Mouse (Mus musculus) kidney, embryonic 16.5 days (tissue): ENCODE results near the gene Gm37240. TPM values are rescaled to one million over a fixed set of nuclear protein-coding genes. Genes with fewer than 3 reads are reported as not detected.

ENCODE experiments used
- ATAC-seq: fragments of 200-750 bp; cut with Nextera tagmentation; 2 replicates; pipeline ENCODE4 v1.8.0; 2017; ENCODE audit warnings: moderate TSS enrichment; ENCODE audit not compliant: low FRiP score, low TSS enrichment
- H3K27ac ChIP-seq: fragments of 300-500 bp; sonication (generic); 2 replicates; pipeline ENCODE4 v1.5.1; 2014; ENCODE audit warnings: low read length
- H3K27me3 ChIP-seq: fragments of 300-500 bp; sonication (generic); 2 replicates; pipeline ENCODE4 v1.6.1; 2014; ENCODE audit warnings: low read length, control low read depth, mixed read lengths; ENCODE audit not compliant: insufficient read depth
- H3K36me3 ChIP-seq: fragments of 300-500 bp; sonication (generic); 2 replicates; pipeline ENCODE4 v1.6.1; 2014; ENCODE audit warnings: low read length, control low read depth, mixed read lengths; ENCODE audit not compliant: insufficient read depth
- H3K4me1 ChIP-seq: fragments of 300-500 bp; sonication (generic); 2 replicates; pipeline ENCODE4 v1.6.1; 2014; ENCODE audit warnings: low read length, control low read depth, mixed read lengths; ENCODE audit not compliant: insufficient read depth
- H3K4me2 ChIP-seq: fragments of 300-500 bp; sonication (generic); replicated peaks from 2 replicates; pipeline ENCODE4 v1.6.1; 2014; ENCODE audit warnings: low read depth, low read length
- H3K4me3 ChIP-seq: fragments of 300-500 bp; sonication (generic); 2 replicates; pipeline ENCODE4 v1.5.1; 2014; ENCODE audit warnings: mild to moderate bottlenecking, low read length
- H3K9ac ChIP-seq: fragments of 300-500 bp; sonication (generic); replicated peaks from 2 replicates; pipeline ENCODE4 v1.6.1; 2014; ENCODE audit warnings: low read length
- H3K9me3 ChIP-seq: fragments of 300-500 bp; sonication (generic); 2 replicates; pipeline ENCODE4 v1.6.1; 2016; ENCODE audit warnings: low read length, control low read depth
- WGBS: fragments of 180-500 bp; shearing (Covaris S2); extraction: QIAGEN DNeasy Blood & Tissue Kit; methylation state at CpG from one replicate; pipeline ENCODE4 v1.1.7; 2014; 5-methylcytosine and 5-hydroxymethylcytosine counted together
- polyA plus RNA-seq: library from polyadenylated mRNA; unstranded; fragments of >200 nt; fragmentation: Nextera tagmentation; extraction: Ambion mirVana; gene quantifications from 2 replicates; pipeline ENCODE4 v1.2.1, GENCODE M21; 2015

Gene Gm37240
- polyA plus RNA-seq, 1 experiment from 2014 or later: 8.7 TPM

GRCm38 (mm10) chr3:85485536-85486190 lies 401.7 kb downstream of the Gm37240 start:
- no peak overlapping the region for H3K4me3 ChIP-seq
- H3K36me3 ChIP-seq: no peaks in the 10 kb centered on the region
- WGBS: 32% methylated on average over 3 of the region's 3 CpGs
- H3K9me3 ChIP-seq: no peaks in the 10 kb centered on the region
- H3K4me2 ChIP-seq: no peak overlapping the region
- peaks cover 19% of the 10 kb centered on the region for H3K4me1 ChIP-seq
- 0 out of 2 replicates have a peak, but pooled peaks have one; percentile 53 for ATAC-seq
- peak overlapping the region; percentile 43; the same call in 1 of the 2 replicates for H3K27ac ChIP-seq
- H3K27me3 ChIP-seq: no peaks in the 10 kb centered on the region
- H3K9ac ChIP-seq: no peak overlapping the region

- peak overlapping the region; percentile 51 for H3K27ac ChIP-seq
- no peaks in the 10 kb centered on the region for H3K9me3 ChIP-seq
- H3K36me3 ChIP-seq: no peaks in the 10 kb centered on the region
- ATAC-seq: peak; percentile 85
- peaks cover 19% of the 10 kb centered on the region for H3K4me1 ChIP-seq
- no peak overlapping the region for H3K9ac ChIP-seq
- no peak overlapping the region for H3K4me3 ChIP-seq
- H3K4me2 ChIP-seq: 0 out of 2 replicates have a peak overlapping the region, but pooled peaks have one; percentile 8
- WGBS: 10% methylated on average over 5 of the region's 5 CpGs
- H3K27me3 ChIP-seq: no peaks in the 10 kb centered on the region
These were observed 404.7 kb downstream of the Gm37240 start for GRCm38 (mm10) chr3:85482636-85483035.

GRCm38 (mm10) chr3:85480638-85481037 lies 406.7 kb downstream of the Gm37240 start:
- Histone ChIP-seq H3K36me3 (no peaks in the 10 kb centered on the region), H3K9ac (no peak overlapping the region), H3K4me3 (no peak overlapping the region), H3K9me3 (no peaks in the 10 kb centered on the region), H3K27me3 (no peaks in the 10 kb centered on the region), H3K4me2 (no peak overlapping the region), H3K4me1 (peaks cover 16% of the 10 kb centered on the region), H3K27ac (no peak overlapping the region)
- ATAC-seq: no peak
- 73% methylated on average over 1 of the region's 1 CpGs for WGBS

- Histone ChIP-seq H3K36me3 (no peaks in the 10 kb centered on the region), H3K4me1 (peaks cover 9% of the 10 kb centered on the region), H3K4me3 (no peak overlapping the region), H3K9ac (no peak overlapping the region), H3K27ac (no peak overlapping the region), H3K4me2 (no peak overlapping the region), H3K27me3 (no peaks in the 10 kb centered on the region), H3K9me3 (no peaks in the 10 kb centered on the region)
- ATAC-seq: no peak
- WGBS: 88% methylated on average over 8 of the region's 8 CpGs
These were observed 408.6 kb downstream of the Gm37240 start for GRCm38 (mm10) chr3:85478731-85479130.

GRCm38 (mm10) chr3:85469711-85470110 lies 417.6 kb downstream of the Gm37240 start:
- Histone ChIP-seq H3K27ac (no peak overlapping the region), H3K4me1 (0 out of 2 replicates have a peak, but pooled peaks cover 3% of the 10 kb centered on the region), H3K36me3 (no peaks in the 10 kb centered on the region), H3K9me3 (no peaks in the 10 kb centered on the region), H3K4me2 (no peak overlapping the region), H3K27me3 (no peaks in the 10 kb centered on the region), H3K9ac (no peak overlapping the region), H3K4me3 (no peak overlapping the region)
- ATAC-seq: no peak
- whole genome bisulfite sequencing: 63% methylated on average over 6 of the region's 6 CpGs

- H3K4me1 ChIP-seq: 0 out of 2 replicates have a peak, but pooled peaks cover 3% of the 10 kb centered on the region
- no peaks in the 10 kb centered on the region for H3K36me3 ChIP-seq
- WGBS: 58% methylated on average over 2 of the region's 2 CpGs
- H3K9ac ChIP-seq: no peak overlapping the region
- H3K9me3 ChIP-seq: no peaks in the 10 kb centered on the region
- H3K4me3 ChIP-seq: no peak overlapping the region
- no peaks in the 10 kb centered on the region for H3K27me3 ChIP-seq
- ATAC-seq: no peak
- H3K4me2 ChIP-seq: no peak overlapping the region
- no peak overlapping the region for H3K27ac ChIP-seq
These were observed 418.3 kb downstream of the Gm37240 start for GRCm38 (mm10) chr3:85468995-85469394.

- no peaks in the 10 kb centered on the region for H3K27me3 ChIP-seq
- no peak overlapping the region for H3K27ac ChIP-seq
- no peak overlapping the region for H3K4me2 ChIP-seq
- no peaks in the 10 kb centered on the region for H3K9me3 ChIP-seq
- no peak overlapping the region for H3K9ac ChIP-seq
- WGBS: 76% methylated on average over 10 of the region's 10 CpGs
- H3K4me3 ChIP-seq: no peak overlapping the region
- no peak for ATAC-seq
- H3K36me3 ChIP-seq: no peaks in the 10 kb centered on the region
- 0 out of 2 replicates have a peak, but pooled peaks cover 3% of the 10 kb centered on the region for H3K4me1 ChIP-seq
These were observed 421.9 kb downstream of the Gm37240 start for GRCm38 (mm10) chr3:85465283-85466025.

- H3K27ac ChIP-seq: no peak overlapping the region
- H3K9ac ChIP-seq: no peak overlapping the region
- no peaks in the 10 kb centered on the region for H3K27me3 ChIP-seq
- no peak overlapping the region for H3K4me3 ChIP-seq
- H3K9me3 ChIP-seq: no peaks in the 10 kb centered on the region
- no peaks in the 10 kb centered on the region for H3K4me1 ChIP-seq
- H3K4me2 ChIP-seq: no peak overlapping the region
- 79% methylated on average over 6 of the region's 6 CpGs for WGBS
- ATAC-seq: no peak
- no peaks in the 10 kb centered on the region for H3K36me3 ChIP-seq
These were observed 427.3 kb downstream of the Gm37240 start for GRCm38 (mm10) chr3:85460021-85460420.

GRCm38 (mm10) chr3:85456983-85457382 lies 430.3 kb downstream of the Gm37240 start:
- no peak overlapping the region for H3K27ac ChIP-seq
- H3K4me1 ChIP-seq: no peaks in the 10 kb centered on the region
- H3K9ac ChIP-seq: no peak overlapping the region
- H3K36me3 ChIP-seq: no peaks in the 10 kb centered on the region
- ATAC-seq: no peak
- no peaks in the 10 kb centered on the region for H3K9me3 ChIP-seq
- no peak overlapping the region for H3K4me2 ChIP-seq
- 87% methylated on average over 2 of the region's 2 CpGs for WGBS
- no peak overlapping the region for H3K4me3 ChIP-seq
- H3K27me3 ChIP-seq: no peaks in the 10 kb centered on the region

- Histone ChIP-seq H3K9me3 (no peaks in the 10 kb centered on the region), H3K9ac (no peak overlapping the region), H3K4me2 (no peak overlapping the region), H3K27ac (no peak overlapping the region), H3K27me3 (no peaks in the 10 kb centered on the region), H3K4me3 (no peak overlapping the region), H3K4me1 (no peaks in the 10 kb centered on the region), H3K36me3 (no peaks in the 10 kb centered on the region)
- 65% methylated on average over 3 of the region's 3 CpGs for WGBS
- no peak for ATAC-seq
These were observed 431.9 kb downstream of the Gm37240 start for GRCm38 (mm10) chr3:85455453-85455852.
